Mouse (Mus musculus) CH12.LX (cell line): Measurements from ENCODE around the gene Pced1b. TPM values are rescaled to one million over a fixed set of nuclear protein-coding genes. Genes with fewer than 3 reads are reported as not detected.

ENCODE experiments used
- DNase-seq: peaks from one replicate; pipeline ENCODE4 v3.0.0-alpha.2; 2013; ENCODE audit errors: extremely low read depth
- H3K27ac ChIP-seq: 2 replicates; pipeline ENCODE4 v1.5.1; 2012; ENCODE audit warnings: low read depth, mild to moderate bottlenecking, control low read depth, moderate library complexity; ENCODE audit not compliant: insufficient read depth
- H3K27me3 ChIP-seq: replicated peaks from 2 replicates; pipeline ENCODE3; 2012; ENCODE audit warnings: inconsistent platforms
- H3K36me3 ChIP-seq, 2 experiments: replicated peaks in 1 of 2; 2 replicates each; pipeline versions ENCODE3 to v1.6.1; 2012; ENCODE audit warnings: inconsistent platforms in 1 of 2, low read length in 1 of 2, mild to moderate bottlenecking in 1 of 2, mixed read lengths in 1 of 2, moderate library complexity in 1 of 2; ENCODE audit not compliant: control insufficient read depth in 1 of 2, insufficient read depth in 1 of 2
- H3K4me1 ChIP-seq, 2 experiments: 2 replicates each; pipeline ENCODE4 v1.6.1; 2012; ENCODE audit warnings: inconsistent platforms in 1 of 2, moderate library complexity in 1 of 2; ENCODE audit not compliant: insufficient read depth in 2 of 2, control insufficient read depth in 1 of 2
- H3K4me2 ChIP-seq: 2 replicates; pipeline ENCODE4 v1.6.1; 2012; ENCODE audit warnings: low read depth, mild to moderate bottlenecking, control low read depth; ENCODE audit not compliant: poor library complexity, insufficient read depth, severe bottlenecking
- H3K4me3 ChIP-seq, 3 experiments: fragments of 150-350 bp in 1 of 3; sonication (generic) in 1 of 3; replicated peaks in 1 of 3; 2 replicates each; pipeline versions ENCODE3 to v1.5.1; 2011 to 2012; ENCODE audit warnings: low read depth in 2 of 3, low read length in 2 of 3, mild to moderate bottlenecking in 2 of 3, moderate library complexity in 2 of 3, control low read depth in 1 of 3, improper control_type of control experiment in 1 of 3, inconsistent platforms in 1 of 3, mixed read lengths in 1 of 3; ENCODE audit not compliant: poor library complexity in 1 of 3
- H3K79me2 ChIP-seq: replicated peaks from 2 replicates; pipeline ENCODE4 v1.6.1; 2012; ENCODE audit warnings: mild to moderate bottlenecking, moderate library complexity; ENCODE audit not compliant: control insufficient read depth, poor library complexity, insufficient read depth, severe bottlenecking; ENCODE audit errors: extremely low read depth
- H3K9ac ChIP-seq: 2 replicates; pipeline ENCODE4 v1.6.1; 2012; ENCODE audit warnings: low read depth, mild to moderate bottlenecking, control low read depth, moderate library complexity; ENCODE audit not compliant: insufficient read depth
- H3K9me3 ChIP-seq: replicated peaks from 2 replicates; pipeline ENCODE3; 2012; ENCODE audit warnings: low read length, inconsistent platforms, mixed read lengths
- BHLHE40 ChIP-seq: IDR thresholded peaks from 2 replicates; pipeline ENCODE4 v1.6.1; 2011; ENCODE audit warnings: mild to moderate bottlenecking, low read depth, low read length, improper control_type of control experiment
- CHD1 ChIP-seq: IDR thresholded peaks from 2 replicates; pipeline ENCODE4 v1.6.1; 2012; ENCODE audit warnings: low read depth, low read length, improper control_type of control experiment, inconsistent platforms
- CHD2 ChIP-seq: IDR thresholded peaks from 2 replicates; pipeline ENCODE4 v1.6.1; 2011; ENCODE audit warnings: low read length, improper control_type of control experiment
- ETS1 ChIP-seq: conservative IDR thresholded peaks from 2 replicates; pipeline ENCODE4 v1.6.1; 2012; ENCODE audit warnings: low read depth, mild to moderate bottlenecking, inconsistent platforms, low read length, improper control_type of control experiment, moderate library complexity
- IRF4 ChIP-seq: IDR thresholded peaks from 2 replicates; pipeline ENCODE4 v1.6.1; 2014; ENCODE audit warnings: low read depth, mild to moderate bottlenecking, inconsistent platforms, low read length, improper control_type of control experiment
- KAT2A ChIP-seq: IDR thresholded peaks from 2 replicates; pipeline ENCODE4 v1.6.1; 2012; ENCODE audit warnings: low read length, improper control_type of control experiment, inconsistent platforms; ENCODE audit not compliant: insufficient replicate concordance
- MAX ChIP-seq: IDR thresholded peaks from 2 replicates; pipeline ENCODE4 v1.6.1; 2011; ENCODE audit warnings: low read length, improper control_type of control experiment
- MAZ ChIP-seq: IDR thresholded peaks from 2 replicates; pipeline ENCODE4 v1.6.1; 2012; ENCODE audit warnings: low read depth, mild to moderate bottlenecking, inconsistent platforms, low read length, improper control_type of control experiment, moderate library complexity
- MYC ChIP-seq: IDR thresholded peaks from 2 replicates; pipeline ENCODE4 v1.6.1; 2011; ENCODE audit warnings: low read depth, mild to moderate bottlenecking, improper control_type of control experiment, low read length
- NRF1 ChIP-seq: IDR thresholded peaks from 2 replicates; pipeline ENCODE4 v1.6.1; 2014; ENCODE audit warnings: low read depth, mild to moderate bottlenecking, inconsistent platforms, low read length, improper control_type of control experiment, moderate library complexity
- PAX5 ChIP-seq: IDR thresholded peaks from 2 replicates; pipeline ENCODE4 v1.6.1; 2012; ENCODE audit warnings: low read length, inconsistent platforms, mixed read lengths
- POLR2AphosphoS2 ChIP-seq: IDR thresholded peaks from 2 replicates; pipeline ENCODE4 v1.6.1; 2011; ENCODE audit warnings: low read depth, low read length, improper control_type of control experiment
- TBP ChIP-seq: conservative IDR thresholded peaks from 2 replicates; pipeline ENCODE4 v1.6.1; 2011; ENCODE audit warnings: low read depth, low read length, improper control_type of control experiment
- TCF12 ChIP-seq: IDR thresholded peaks from 2 replicates; pipeline ENCODE4 v1.6.1; 2014; ENCODE audit warnings: low read depth, mild to moderate bottlenecking, inconsistent platforms, low read length, improper control_type of control experiment
- UBTF ChIP-seq: IDR thresholded peaks from 2 replicates; pipeline ENCODE4 v1.6.1; 2012; ENCODE audit warnings: low read depth, mild to moderate bottlenecking, inconsistent platforms, low read length, improper control_type of control experiment, moderate library complexity
- USF2 ChIP-seq: conservative IDR thresholded peaks from 2 replicates; pipeline ENCODE4 v1.6.1; 2011; ENCODE audit warnings: low read depth, low read length, improper control_type of control experiment
- dilution Hi-C: fragments of 300-500 bp; cut with MboI; formaldehyde crosslinking; loops from 2 replicates; pipeline ENCODE4 v1.14.3; 2020; ENCODE audit warnings: low sequenced_read_pairs; ENCODE audit not compliant: extremely low pct_unique_long_range_greater_than_20kb, extremely low pct_ligation_motif_present
- in situ Hi-C: fragments of 300-500 bp; cut with MboI; formaldehyde crosslinking; loops from 3 replicates; pipeline ENCODE4 v1.14.3; 2019; ENCODE audit warnings: low sequenced_read_pairs, low pct_ligation_motif_present, low pct_unique_long_range_greater_than_20kb, mixed read lengths
- polyA plus RNA-seq: library from polyadenylated mRNA; unstranded; fragments of >175 nt; gene quantifications from 2 replicates; pipeline ENCODE4 v1.2.1, GENCODE M21; 2012; ENCODE audit warnings: low read depth; ENCODE audit not compliant: insufficient read length
- total RNA-seq, 2 experiments: library from RNA; depleted of rRNA; stranded (reverse); fragments of 300-350 nt in 1 of 2; fragments of >200 nt in 1 of 2; gene quantifications; 2 replicates each; pipeline ENCODE4 v1.2.3; 2012 to 2014

The Pced1b gene
- total and polyA plus RNA-seq, 3 experiments, result 12.3 to 44.2 (median 21.1) TPM

- in situ Hi-C loops, result no loop called here
- H3K36me3 ChIP-seq, result no peaks in the 10 kb centered on the region
- H3K4me3 ChIP-seq, result no peak overlapping the region
- no peaks in the 10 kb centered on the region for H3K79me2 ChIP-seq
- dilution Hi-C loops, result no loop called here
- no peak overlapping the region for H3K9ac ChIP-seq
- no peaks in the 10 kb centered on the region for H3K9me3 ChIP-seq
- no peak for DNase-seq
- no peak overlapping the region for H3K27ac ChIP-seq
- no peak for TF ChIP-seq POLR2AphosphoS2
- TF ChIP-seq TBP, result no peak
- no peak for TF ChIP-seq BHLHE40
- H3K4me2 ChIP-seq, result no peak overlapping the region
- peaks cover 0 to 54% of the 10 kb centered on the region in 2 experiments; a peak in 3 of 4 replicates for H3K4me1 ChIP-seq
- H3K27me3 ChIP-seq, result no peaks in the 10 kb centered on the region
These were observed 100.0 kb downstream of the Pced1b start for GRCm38 (mm10) chr15:97346897-97347296.

GRCm38 (mm10) chr15:97348566-97349315 is 101.8 kb downstream of the Pced1b start:
- Histone ChIP-seq H3K27me3 (no peaks in the 10 kb centered on the region), H3K4me1 (peaks cover 0 to 38% of the 10 kb centered on the region in 2 experiments; a peak in 3 of 4 replicates), H3K9me3 (no peaks in the 10 kb centered on the region)
- TF ChIP-seq BHLHE40, result no peak
- TF ChIP-seq PAX5, result no peak
- TF ChIP-seq MAZ, result no peak
- TF ChIP-seq UBTF, result no peak
- no peak for TF ChIP-seq POLR2AphosphoS2
- no peak for TF ChIP-seq TCF12
- TF ChIP-seq IRF4, result no peak
- TF ChIP-seq ETS1, result no peak
- no peak for TF ChIP-seq MYC
- no peak for TF ChIP-seq CHD1
- no peak for TF ChIP-seq NRF1
- TF ChIP-seq, all 38 proteins: peak for 0
- no peak overlapping the region for H3K27ac ChIP-seq
- dilution Hi-C loops (no loop called here), in situ Hi-C loops (no loop called here)
- no peak overlapping the region for H3K4me2 ChIP-seq
- H3K4me3 ChIP-seq, result no peak overlapping the region
- no peak overlapping the region for H3K9ac ChIP-seq
- no peaks in the 10 kb centered on the region for H3K79me2 ChIP-seq
- no peaks in the 10 kb centered on the region for H3K36me3 ChIP-seq
- no peak for DNase-seq

GRCm38 (mm10) chr15:97350528-97350927 is 103.6 kb downstream of the Pced1b start:
- Histone ChIP-seq H3K4me3 (no peak overlapping the region), H3K4me1 (peaks cover 2 to 31% of the 10 kb centered on the region in 2 experiments), H3K9ac (no peak overlapping the region), H3K9me3 (no peaks in the 10 kb centered on the region), H3K27ac (no peak overlapping the region), H3K27me3 (no peaks in the 10 kb centered on the region), H3K4me2 (no peak overlapping the region), H3K79me2 (no peaks in the 10 kb centered on the region), H3K36me3 (no peaks in the 10 kb centered on the region)
- no peak for DNase-seq
- in situ Hi-C loops, result no loop called here
- TF ChIP-seq UBTF (no peak), TBP (no peak), CHD2 (no peak), USF2 (no peak), BHLHE40 (no peak), MAX (no peak), KAT2A (no peak)
- dilution Hi-C loops, result no loop called here
